Mouse (Mus musculus): ENCODE results near the gene Zbtb48.
A peak's percentile ranks its signal among the peaks of the same experiment; 100 is the strongest.
"Not testable (repeated sequence)": the region's sequence is repeated elsewhere in the genome, so short reads cannot be mapped to it uniquely, and the experiment has no call there.

Gene Zbtb48

GRCm38 (mm10) chr4:152027524-152027923 lies at the start of gene Zbtb48:
TSS of gene Zbtb48 (minus strand) at chr4:152027671.
- DNase-seq (ENCODE audit: extremely low spot score) = peak; percentile 95

- DNase-seq (ENCODE audit: extremely low spot score) = no peak
Observed at GRCm38 (mm10) chr4:152077191-152077590, 49.7 kb upstream of the Zbtb48 start.

GRCm38 (mm10) chr4:152074548-152074947 lies 47.1 kb upstream of the Zbtb48 start:
- no peak for DNase-seq (ENCODE audit: extremely low spot score)

DNA sequence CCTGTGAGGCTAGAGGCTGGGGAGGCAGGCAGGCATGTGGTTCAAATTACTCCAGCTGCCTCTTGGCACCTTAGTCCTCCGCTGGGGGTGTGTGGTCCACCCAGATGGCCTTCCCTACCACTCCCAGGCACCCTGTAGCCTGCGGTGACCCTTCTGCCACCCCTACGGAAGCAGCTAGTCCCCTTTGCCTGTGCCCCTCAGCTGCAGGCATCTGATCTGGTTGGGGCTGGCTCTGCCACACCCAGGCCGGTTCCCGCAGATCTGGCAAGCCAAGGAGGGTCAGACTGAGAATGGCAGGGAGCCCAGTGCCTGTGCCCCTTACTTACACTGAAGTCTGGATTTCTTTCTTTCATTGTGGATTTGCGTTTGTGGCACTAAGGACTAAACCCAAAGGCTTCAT lies 46.2 kb upstream of the Zbtb48 start:
- no peak for DNase-seq (ENCODE audit: extremely low spot score)

DNA sequence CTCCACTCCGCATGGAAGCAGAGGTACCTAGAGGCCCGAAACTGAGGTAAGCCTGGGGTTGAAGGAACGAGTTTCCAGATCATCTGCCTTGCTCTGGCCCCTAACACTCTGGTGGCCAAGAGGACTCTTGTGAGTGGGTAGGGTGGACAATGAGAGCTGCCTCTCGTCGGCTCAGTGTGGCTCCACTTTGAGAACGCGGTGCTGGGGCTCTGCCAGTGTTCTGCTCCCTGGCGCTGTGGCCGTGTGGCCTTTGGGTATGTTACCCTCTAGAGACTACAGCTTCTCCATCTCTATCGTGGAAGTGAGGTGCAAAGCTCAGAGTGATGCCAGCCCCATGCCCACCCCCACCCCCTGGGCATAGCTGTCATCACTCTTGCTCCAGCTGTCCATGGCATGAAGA lies 45.2 kb upstream of the Zbtb48 start:
- DNase-seq (ENCODE audit: extremely low spot score) = no peak

DNA sequence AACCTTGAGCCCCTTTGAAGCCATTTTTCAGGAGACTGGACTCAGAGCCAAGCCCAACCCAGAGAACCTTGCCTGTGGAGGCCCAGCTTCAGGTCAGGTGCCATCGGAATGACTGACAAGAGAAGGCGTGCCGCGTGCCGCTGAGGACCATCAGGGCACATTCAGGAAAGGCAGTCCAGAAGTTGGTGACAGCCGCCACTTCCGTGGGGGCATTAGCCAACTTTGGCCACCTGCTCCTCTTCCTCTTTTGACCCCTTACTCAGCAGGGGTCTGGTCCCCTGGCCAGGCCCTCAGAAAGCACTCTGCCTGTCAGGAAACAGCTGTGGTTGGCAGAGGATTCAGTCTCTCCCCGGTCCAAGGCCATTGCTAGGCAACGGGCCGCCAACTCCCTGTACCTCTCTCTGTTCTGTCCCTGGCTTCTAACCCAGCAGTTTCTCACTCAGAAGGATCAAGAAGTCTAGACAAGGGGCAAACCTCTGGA lies 44.7 kb upstream of the Zbtb48 start, which contains the start of gene Plekhg5:
TSS of gene Plekhg5 (plus strand) at position 378 of the 481 bp plus-strand sequence.
- DNase-seq (ENCODE audit: extremely low spot score) = no peak

GRCm38 (mm10) chr4:152070494-152071396 lies 43.3 kb upstream of the Zbtb48 start:
- no peak for DNase-seq (ENCODE audit: extremely low spot score)

GRCm38 (mm10) chr4:152069245-152069644 lies 41.8 kb upstream of the Zbtb48 start:
- no peak for DNase-seq (ENCODE audit: extremely low spot score)

- no peak for DNase-seq (ENCODE audit: extremely low spot score)
Observed at GRCm38 (mm10) chr4:152068166-152068724, 40.8 kb upstream of the Zbtb48 start.

- DNase-seq (ENCODE audit: extremely low spot score) = no peak
Observed at GRCm38 (mm10) chr4:152067280-152067679, 39.8 kb upstream of the Zbtb48 start.

DNA sequence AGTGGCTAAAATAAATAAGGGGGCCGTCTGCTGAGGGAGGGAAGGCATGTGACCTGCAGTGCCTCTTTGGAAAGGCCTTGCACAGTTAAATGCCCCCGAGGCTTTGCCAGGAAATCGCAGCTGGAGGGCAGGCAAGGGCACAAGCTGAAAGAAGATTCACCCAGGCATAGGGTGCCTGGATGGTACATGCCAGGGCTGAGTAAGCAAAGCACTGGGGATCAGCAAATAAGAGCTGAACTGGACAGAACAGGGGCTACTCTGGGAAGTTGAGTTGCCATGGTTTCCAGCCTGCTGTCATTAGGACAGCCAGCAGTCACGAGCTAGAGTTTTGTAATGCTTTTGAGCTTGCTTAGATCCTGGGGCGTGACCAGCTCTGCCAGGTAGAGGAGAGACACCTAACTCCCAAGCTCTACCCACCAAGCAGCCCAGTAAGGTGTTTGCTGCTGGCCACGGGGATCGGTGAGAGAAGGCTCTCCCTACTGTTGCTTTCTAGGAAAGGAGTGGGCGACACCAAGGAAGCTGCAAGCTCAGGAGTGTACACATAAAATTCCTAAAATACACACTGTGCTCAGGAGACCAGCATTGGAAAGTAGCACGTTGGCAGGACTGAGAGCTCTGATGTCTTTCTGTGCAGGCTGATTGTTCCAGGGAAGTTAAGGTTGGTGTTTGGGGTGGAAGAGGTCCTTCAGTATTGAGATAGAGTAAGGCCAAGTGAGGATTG lies 35.1 kb upstream of the Zbtb48 start:
- DNase-seq (ENCODE audit: extremely low spot score) = no peak

DNA sequence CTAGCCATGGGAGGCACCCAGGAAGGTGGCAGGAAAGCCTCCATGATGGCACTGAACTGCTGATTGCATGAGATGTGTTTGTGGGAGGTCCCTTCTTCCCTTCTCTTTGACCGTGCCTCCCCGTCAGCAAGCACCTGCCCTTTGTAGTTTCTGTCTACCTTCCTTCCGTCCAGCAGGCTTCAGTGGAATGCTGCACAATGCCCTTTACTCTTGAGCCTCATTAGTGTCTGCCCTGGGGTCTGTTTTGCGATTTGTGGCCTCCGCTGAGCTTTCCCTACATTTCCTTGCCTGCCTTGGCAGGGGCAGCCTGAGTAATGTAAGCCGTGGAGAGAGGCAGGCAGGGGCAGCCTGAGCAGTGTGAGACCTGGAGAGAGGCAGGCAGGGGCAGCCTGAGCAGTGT lies 17.1 kb upstream of the Zbtb48 start:
- no peak for DNase-seq (ENCODE audit: extremely low spot score)

DNA sequence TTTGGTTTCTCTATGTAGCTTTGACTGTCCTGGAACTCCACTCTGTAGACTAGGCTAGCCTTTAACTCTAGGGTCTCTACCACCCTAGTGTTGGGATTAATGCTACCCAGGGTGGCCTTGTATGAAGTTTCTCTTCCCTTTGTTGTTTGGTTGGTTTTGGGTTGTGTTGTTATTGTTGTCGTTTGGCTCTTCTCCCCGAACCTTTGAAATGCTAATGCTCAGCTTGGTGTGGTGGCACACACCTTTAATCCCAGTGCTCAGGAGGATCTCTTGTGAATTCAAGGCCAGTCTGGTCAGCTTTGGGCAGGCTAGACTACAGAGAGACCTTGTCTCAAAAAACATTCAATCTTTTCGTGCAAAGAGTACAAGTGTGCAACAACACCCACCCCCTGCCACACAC lies 15.7 kb upstream of the Zbtb48 start:
- DNase-seq (ENCODE audit: extremely low spot score) = no peak

GRCm38 (mm10) chr4:152041924-152042641 lies 14.6 kb upstream of the Zbtb48 start:
- no peak for DNase-seq (ENCODE audit: extremely low spot score)

DNA sequence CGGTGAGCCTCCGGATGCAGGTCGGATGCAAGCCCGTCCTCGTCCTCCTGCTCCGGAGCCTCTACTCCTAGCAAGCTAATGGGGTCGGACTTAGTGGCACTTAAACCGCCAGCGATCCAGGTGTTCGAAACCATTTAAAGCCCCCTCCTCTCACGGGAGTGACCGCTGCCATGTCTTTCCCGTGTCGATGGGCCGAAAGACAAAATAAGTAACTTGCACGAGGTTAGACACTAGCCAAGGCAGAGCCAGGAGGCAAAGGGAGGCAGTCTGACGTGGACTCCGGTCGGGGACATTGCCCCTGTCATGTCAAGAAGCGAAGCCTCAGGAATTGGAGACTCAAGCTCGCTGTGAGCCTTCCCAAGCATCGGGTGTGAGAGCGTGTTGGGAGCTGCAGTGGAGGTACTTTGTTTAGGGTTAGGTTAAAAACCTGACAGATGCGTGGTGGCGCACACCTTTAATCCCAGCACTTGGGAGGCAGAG lies 12.4 kb upstream of the Zbtb48 start:
- DNase-seq (ENCODE audit: extremely low spot score) = no peak

- DNase-seq (ENCODE audit: extremely low spot score) = peak; percentile 96
Observed at GRCm38 (mm10) chr4:152038985-152039830, 11.7 kb upstream of the Zbtb48 start, which contains the start of gene Nol9. TSS of gene Nol9 (plus strand) at chr4:152039321.

- DNase-seq (ENCODE audit: extremely low spot score) = no peak
Observed at GRCm38 (mm10) chr4:152038225-152038984, 10.9 kb upstream of the Zbtb48 start, which contains the start of gene Tas1r1. TSS of gene Tas1r1 (minus strand) at chr4:152038568.

GRCm38 (mm10) chr4:152036464-152036863 lies 9.0 kb upstream of the Zbtb48 start:
- DNase-seq (ENCODE audit: extremely low spot score) = not testable (repeated sequence)

- no peak for DNase-seq (ENCODE audit: extremely low spot score)
Observed at GRCm38 (mm10) chr4:152032922-152033321, 5.5 kb upstream of the Zbtb48 start.

DNA sequence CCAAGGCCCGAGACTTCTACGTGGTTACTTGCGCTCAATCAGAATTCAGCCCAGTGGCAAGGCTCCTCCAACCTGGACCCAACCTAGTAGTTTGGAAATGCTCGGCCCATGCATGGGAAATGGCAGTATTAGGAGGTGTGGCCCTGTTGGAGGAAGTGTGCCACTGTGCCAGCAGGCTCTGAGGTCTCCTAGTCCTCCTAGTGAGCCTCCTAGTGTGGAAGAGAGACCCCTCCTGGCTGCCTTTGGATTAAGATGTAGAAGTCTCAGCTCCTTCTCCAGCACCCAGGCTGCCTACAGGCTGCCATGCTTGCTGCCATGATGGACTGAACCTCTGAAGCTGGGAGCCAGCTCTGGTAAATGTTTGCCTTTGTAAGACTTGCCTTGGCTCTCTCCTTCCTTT lies 2.5 kb upstream of the Zbtb48 start:
- no peak for DNase-seq (ENCODE audit: extremely low spot score)

Data from embryo, embryonic 9.5 days (tissue).